Mouse (Mus musculus) bone marrow, adult 2 months (tissue): ENCODE measurements around the gene Olfr133.

Experiments used
- CTCF ChIP-seq: fragments of 200-500 bp; IDR thresholded peaks from 2 replicates; pipeline ENCODE4 v1.5.1; 2011; ENCODE audit warnings: low read length, control low read depth; ENCODE audit not compliant: control insufficient read depth, insufficient read depth
- POLR2A ChIP-seq: fragments of 200-500 bp; IDR thresholded peaks from 2 replicates; pipeline ENCODE4 v1.6.1; 2011; ENCODE audit warnings: low read depth, mild to moderate bottlenecking, control low read depth, low read length, borderline replicate concordance; ENCODE audit not compliant: control insufficient read depth

DNA sequence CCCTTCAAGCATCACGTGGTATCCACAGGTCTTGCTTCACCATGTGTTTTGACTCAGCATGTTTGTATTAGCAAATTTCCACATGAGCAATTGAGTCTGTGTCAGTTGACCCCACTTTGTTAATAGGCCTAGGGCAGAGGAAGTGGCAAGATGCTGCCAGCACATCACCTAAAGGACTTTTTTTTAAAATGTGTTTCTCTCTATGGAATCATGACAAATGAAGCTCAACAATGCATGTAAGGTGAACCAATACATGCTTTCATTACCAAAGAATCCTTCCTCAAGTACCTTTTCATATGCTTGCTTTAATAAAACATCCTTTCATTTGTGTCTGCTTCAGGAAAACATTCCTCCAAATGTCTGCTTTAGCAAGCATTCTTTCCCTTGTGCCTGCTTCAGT, 10.7 kb upstream of the Olfr133 start, which contains the start of gene Olfr132:
- TF ChIP-seq POLR2A: no peak
- TF ChIP-seq CTCF: no peak
